Mouse (Mus musculus): ENCODE data around the gene Stam2.

The Stam2 gene

DNA sequence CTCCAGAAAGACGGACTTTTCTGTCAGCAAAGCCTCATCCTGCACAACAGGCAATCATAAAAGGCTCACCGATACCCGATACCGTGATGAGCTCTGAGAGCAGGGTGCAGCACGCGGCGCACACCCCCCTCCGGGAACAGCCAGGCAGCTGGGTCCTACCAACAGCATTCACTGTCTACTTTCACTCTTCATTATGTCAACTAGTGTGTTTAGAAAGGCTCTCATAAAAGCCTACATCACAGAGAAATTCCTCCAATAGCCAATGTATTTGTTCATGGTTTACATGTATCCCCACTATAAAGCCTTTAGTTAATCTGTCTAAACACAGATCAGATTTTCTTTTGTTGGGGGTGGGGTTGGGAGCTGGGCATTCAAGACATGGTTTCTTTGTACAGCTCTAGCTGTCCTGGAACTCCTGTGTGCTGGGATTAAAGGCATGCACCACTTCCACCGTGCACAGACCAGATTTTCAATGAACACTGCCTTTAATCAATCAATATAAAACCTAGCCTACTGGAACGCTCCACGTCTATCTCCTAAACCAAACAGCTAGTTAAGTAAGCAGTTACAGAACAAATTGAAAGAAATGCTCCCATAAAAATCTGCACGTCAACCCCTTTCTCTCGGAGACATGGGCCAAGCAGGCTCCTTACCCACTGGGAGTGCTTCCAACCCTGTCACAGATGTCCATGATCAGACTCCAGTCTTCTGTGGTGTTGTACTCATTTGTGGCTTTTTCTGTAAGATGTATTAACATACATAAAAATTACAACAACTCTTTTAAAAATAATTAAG lies 21.7 kb downstream of the Stam2 start:
- DNase-seq, result no peak

DNA sequence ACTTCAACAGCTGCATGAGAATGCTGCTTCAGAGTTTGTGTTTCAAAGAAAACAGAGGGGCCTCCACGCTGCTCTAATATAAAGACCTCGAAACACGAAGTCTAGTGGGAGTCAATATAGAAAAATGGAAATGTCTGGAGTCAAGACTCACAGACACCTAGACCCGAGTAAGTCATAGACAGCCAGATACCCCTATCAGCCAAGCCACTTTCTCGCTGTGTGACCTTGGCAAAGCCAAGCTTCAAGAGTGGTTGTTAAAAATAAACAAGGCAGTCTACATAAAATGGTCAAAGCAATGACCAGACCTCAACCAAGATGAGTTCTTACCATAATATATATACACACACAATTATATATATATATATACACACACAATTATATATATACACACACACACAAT lies 25.0 kb downstream of the Stam2 start:
- no peak for DNase-seq

DNA sequence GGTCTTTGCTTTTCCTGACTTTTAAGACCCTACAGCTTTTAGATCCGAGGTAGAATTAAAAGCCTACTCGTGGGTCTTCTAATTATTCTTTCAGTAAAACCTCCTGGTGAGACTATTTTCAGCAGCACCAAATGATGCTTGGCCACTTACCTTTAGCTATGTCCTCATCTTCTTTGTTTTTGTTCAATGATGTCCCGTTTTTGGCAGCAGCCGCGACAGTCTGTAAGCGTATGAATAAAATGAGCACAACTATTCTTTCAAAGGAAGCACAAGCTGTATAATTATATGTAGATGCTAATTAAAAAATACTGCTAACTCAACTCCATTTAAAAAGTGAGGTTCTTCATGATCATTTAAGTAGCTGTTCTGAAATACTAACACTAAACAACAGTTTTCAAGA lies 26.5 kb downstream of the Stam2 start:
- no peak for DNase-seq

- DNase-seq, result no peak
Observed at GRCm38 (mm10) chr2:52714111-52714510, 28.0 kb downstream of the Stam2 start.

DNA sequence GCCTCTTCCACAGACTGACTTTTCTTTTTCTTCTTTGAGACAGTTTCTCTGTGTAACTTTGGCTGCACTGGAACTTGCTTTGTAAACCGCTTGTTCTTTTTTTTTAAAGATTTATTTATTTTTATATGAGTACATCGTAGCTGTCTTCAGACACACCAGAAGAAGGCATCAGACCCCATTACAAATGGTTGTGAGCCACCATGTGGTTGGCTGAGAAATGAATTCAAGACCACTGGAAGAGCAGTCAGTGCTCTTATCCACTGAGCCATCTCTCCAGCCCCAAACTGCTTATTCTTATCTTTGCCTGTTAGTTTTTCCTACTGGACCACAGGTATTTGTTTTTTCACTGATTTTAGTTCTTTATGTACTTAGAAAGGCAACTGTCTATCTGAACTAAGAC lies 31.3 kb downstream of the Stam2 start:
- DNase-seq, result no peak

GRCm38 (mm10) chr2:52709417-52709816 lies 32.7 kb downstream of the Stam2 start:
- no peak for DNase-seq

DNA sequence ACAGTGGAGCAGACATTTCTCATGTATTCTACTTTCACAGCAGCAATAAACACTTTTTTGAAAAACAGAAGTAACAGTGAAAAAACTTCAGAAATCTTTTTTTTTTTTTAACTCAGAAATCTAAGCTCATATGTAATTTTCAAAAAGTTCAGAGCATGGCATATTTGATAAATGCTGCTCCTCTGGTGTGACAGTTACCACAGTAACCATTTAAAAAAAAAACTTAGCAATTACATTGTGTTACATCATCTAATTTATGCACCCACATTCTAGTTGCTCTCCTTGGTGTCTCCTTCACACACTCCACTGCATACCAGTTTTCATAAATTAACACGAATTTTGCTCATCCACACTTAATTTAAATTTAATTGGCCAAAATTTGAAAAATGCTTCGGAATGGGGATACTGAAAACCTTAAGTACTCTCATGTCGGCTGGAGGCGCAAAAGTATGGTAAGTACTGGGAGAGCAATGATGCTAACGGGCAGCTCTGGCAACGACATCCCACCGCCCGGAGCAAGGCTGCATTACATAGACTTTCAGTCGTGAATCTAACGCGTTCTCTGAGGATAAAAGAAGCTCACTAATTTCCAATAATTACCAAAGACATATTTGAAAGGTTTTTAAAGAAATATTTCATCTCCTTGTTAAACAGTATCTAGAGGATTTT lies 40.6 kb downstream of the Stam2 start:
- no peak for DNase-seq

DNA sequence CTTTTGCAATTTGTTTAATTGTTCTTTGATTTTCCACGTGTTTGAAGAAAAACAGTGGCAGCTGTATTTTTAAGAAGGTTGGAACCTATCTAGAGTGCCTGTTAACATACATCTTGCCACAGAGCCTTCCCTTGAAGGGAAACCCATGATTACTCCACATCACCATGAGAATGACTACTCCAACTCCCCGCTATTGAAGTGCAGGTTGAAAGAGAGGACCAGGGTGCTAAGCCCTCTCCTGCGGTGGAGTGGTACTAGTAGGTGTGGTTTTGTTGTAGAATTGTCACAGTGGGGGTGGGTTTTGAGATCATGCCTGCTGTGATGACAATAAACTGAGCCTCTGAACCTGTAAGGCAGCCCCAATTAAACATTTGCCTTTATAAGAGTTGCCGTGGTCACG lies 41.7 kb downstream of the Stam2 start:
- no peak for DNase-seq

DNA sequence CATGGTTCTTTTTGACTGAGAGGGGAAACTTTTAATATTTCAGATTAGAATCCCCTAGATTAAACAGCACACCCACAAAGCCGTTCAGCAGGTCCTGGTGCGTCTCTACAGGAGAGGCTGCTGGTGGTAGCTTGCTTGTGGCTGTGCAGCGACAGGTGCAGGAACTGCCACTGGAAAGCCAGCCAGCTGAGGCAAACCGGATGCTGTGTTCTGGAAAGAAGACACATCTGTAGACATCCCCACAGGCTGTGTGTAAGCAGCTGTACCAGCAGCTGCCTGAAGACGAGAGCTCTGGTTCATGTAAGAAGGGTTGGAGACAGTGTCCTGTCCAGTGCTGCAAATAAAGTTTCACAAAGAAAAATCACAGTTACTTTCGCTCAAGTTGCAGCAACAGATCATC lies 47.5 kb downstream of the Stam2 start:
- no peak for DNase-seq

GRCm38 (mm10) chr2:52691745-52692144 lies 50.3 kb downstream of the Stam2 start:
- no peak for DNase-seq

DNA sequence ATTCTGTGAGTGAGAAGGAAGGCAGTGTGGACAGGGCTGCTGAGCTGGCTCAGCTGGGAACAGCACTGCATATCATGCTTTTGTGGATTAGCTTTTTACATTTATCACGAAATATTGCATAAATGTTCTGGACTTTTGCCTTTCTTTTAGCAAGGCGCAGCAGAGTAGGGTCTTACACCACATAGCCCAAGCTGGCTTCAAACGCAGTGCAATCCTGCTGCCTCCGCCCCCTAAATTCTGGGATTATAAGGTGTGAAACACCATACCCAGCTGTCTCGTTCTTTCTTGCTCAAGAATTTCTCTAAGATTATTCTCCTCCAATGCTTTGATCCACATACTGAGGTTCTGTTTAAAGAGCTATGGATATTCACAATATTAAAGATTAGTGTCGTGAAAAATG lies 55.5 kb downstream of the Stam2 start:
- no peak for DNase-seq

GRCm38 (mm10) chr2:52677589-52677988 lies 64.5 kb downstream of the Stam2 start:
- no peak for DNase-seq

- peak; percentile 54 for DNase-seq
Observed at GRCm38 (mm10) chr2:52676913-52677303, 65.2 kb downstream of the Stam2 start.

GRCm38 (mm10) chr2:52676023-52676912 lies 65.8 kb downstream of the Stam2 start, which contains the start of gene Cacnb4:
Gene Cacnb4 (minus strand): TSS chr2:52676831.
- DNase-seq, result peak; percentile 86

- no peak for DNase-seq
Observed at GRCm38 (mm10) chr2:52675278-52675987, 66.6 kb downstream of the Stam2 start.

DNA sequence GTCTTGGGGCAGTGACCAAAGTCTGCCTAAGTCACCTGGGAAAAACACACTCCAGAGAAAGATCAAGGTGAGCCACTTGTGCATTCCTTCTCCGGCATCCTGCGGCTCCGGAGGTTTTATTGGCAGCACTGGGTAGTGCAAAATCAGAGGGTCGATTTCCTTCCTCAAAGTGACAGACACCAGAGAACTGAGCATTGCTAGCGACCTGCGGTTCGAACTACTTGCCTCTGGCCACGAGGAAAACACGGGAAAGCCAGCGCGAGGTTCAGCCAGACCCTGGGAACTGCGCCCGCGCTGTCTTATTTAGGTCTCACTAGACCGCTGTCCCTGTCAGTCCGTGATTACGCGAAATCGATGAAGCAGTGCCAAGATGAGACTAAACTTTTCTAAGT lies 67.2 kb downstream of the Stam2 start:
- DNase-seq, result peak; percentile 57

DNA sequence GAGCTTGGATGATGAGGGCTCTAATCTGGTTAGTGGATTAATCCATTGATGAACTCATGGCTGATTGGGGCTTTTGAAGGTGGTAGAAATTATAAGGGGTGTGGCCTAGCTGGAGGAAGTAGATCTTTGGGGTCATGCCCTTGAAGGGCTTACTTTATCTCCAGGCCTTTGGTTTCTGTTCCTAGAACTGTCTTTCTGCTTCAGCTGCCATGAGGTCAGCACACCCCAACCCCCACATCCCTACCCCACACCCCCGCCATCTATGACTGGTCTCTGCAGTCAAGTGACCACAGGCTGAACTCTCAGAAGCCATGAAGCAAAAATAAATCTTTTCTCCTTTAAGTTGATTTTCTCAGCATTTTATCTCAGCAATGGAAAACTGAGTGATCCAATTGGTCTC lies 68.9 kb downstream of the Stam2 start:
- no peak for DNase-seq

DNA sequence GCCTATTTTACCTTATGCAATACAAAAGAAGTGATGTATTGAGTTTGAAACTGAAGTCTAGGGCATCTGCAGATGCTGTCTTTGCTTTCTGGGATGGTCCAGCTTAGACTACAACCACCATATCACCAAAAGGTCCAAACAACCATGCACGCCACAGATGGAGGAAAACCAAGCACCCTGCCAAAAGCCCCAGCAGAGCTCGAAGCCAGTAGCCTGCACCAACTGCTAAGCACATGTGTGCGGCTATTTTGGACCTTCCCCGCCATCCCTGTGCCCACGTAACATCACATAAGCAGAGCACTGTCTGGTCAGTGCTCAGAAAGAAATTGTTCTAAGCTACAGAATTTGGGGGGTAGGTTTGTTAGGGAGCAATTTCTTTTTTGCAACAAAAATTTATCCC lies 71.3 kb downstream of the Stam2 start:
- DNase-seq, result peak; percentile 67

DNA sequence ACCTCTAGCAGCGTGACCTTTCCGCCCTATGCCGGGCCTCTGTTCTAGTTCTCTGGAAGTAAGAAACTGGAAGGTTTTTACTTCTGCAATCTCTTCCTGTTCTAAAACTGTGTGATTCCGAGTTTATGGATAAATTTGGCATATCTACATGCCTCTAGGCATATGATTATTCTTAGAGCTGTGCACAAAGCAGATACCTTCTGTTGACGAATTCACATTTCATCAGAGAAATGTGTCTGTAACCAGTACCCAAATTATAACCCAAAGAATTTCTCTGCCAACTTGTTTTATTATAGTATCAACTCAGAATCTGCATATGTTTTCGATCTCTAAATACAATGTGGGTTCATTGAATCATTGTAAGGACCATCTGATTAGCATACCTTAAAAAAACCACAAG lies 73.6 kb downstream of the Stam2 start:
- DNase-seq, result no peak

DNA sequence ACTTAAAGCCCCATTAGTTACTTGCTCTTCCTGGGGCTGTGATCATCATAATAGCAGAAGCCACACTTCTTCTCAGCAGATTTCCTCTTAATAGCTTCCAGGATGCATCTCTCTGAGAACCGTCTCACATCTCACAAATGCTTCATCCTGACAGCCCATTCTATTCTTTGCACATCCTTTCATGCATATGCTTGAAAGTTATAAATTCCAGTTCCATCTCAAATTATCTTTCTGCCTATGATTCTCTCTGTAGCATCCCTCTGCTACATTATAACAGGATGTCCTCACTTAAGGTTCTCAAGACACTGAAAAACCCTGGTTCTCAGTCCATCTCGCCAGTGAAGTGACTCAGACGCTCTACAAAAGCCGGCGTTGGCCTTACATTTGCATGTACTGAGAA lies 85.4 kb downstream of the Stam2 start:
- no peak for DNase-seq

DNA sequence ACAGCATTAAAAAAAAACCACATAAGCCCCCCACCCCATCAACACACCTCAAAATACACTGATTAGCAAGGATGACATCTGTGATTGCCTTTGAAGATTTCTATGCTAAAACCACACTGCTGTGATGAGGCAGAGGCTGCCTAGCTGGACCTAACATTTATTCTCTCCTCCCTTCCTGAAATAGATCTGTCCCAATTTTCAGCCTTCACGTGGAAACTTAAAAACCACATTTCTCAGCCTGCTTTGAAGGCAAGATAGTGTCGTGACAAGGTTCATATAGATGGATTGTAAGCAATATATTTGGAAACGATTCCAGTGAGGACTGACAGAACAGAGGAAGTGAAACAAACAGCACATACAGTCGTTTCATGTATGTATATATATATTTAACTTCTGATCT lies 87.5 kb downstream of the Stam2 start:
- DNase-seq, result no peak

DNA sequence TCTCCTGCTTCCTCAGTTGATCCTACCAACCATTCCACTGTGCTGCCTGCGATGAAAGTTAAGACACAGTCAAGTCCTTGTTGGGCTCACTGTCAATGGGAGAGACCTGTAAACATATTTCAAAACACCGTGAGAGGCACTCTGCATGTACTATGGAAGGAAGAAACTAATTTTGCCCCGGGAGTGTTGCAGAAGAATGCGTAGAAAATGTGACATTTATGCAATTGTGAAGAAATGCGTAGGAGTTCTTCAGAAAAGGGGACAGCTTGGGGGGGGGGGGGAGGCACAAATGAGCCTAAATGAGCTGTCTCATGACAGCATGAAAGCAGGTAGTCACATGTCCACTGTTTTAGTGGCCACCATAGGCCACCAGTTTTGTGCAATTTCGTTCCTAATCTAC lies 90.5 kb downstream of the Stam2 start:
- DNase-seq, result no peak
